Mouse (Mus musculus): ENCODE results near the gene Naa50. TPM values are rescaled to one million over a fixed set of nuclear protein-coding genes. Genes with fewer than 3 reads are reported as not detected.

Gene Naa50
- polyA plus RNA-seq, 1 experiment, result 48.8 TPM

DNA sequence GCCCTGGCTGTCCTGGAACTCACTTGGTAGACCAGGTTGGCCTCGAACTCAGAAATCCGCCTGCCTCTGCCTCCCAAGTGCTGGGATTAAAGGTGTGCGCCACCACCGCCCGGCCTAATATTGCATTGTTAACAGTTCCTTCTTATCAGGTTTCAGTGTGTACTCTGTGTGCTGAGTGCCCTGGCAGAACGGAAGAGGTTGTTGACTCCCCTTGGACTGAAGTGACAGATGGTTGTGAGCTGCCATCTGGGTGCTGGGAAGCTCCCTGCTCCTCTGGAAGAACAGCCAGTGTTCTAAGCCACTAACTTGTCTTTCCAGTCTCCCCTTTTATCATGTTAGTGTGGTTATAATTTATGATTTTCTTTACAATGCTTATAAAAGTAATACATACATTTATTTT, 64.7 kb downstream of the Naa50 start:
- H3K4me3 ChIP-seq (ENCODE audit: insufficient read depth, low read depth, low read length), result no peak overlapping the region
- no peaks in the 10 kb centered on the region for H3K4me1 ChIP-seq (ENCODE audit: control insufficient read depth, insufficient read depth, insufficient read length, low read length)
- no peak overlapping the region for H3K27ac ChIP-seq (replicated peaks; ENCODE audit: low read depth, low read length)

DNA sequence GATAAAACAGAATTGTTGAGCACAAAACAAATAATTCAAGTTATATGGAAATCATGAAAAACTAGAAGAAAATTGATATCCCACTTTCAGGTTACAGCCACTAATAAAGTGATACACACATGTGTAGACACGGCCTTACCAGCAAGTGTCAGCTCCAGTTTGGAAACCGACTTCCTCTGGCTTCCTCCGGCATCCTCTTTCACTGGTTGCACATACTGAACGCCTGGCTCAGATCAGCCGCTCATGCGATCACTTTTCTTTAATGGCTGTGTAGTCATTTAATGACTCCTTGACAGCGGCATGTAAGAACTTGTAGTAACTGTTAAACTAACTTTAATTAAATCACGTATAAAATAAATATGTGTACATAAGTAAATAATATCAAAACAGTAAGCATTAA, 66.3 kb downstream of the Naa50 start:
- Histone ChIP-seq H3K4me1 (ENCODE audit: control insufficient read depth, insufficient read depth, insufficient read length, low read length) (no peaks in the 10 kb centered on the region), H3K27ac (replicated peaks; ENCODE audit: low read depth, low read length) (no peak overlapping the region), H3K4me3 (ENCODE audit: insufficient read depth, low read depth, low read length) (no peak overlapping the region)

DNA sequence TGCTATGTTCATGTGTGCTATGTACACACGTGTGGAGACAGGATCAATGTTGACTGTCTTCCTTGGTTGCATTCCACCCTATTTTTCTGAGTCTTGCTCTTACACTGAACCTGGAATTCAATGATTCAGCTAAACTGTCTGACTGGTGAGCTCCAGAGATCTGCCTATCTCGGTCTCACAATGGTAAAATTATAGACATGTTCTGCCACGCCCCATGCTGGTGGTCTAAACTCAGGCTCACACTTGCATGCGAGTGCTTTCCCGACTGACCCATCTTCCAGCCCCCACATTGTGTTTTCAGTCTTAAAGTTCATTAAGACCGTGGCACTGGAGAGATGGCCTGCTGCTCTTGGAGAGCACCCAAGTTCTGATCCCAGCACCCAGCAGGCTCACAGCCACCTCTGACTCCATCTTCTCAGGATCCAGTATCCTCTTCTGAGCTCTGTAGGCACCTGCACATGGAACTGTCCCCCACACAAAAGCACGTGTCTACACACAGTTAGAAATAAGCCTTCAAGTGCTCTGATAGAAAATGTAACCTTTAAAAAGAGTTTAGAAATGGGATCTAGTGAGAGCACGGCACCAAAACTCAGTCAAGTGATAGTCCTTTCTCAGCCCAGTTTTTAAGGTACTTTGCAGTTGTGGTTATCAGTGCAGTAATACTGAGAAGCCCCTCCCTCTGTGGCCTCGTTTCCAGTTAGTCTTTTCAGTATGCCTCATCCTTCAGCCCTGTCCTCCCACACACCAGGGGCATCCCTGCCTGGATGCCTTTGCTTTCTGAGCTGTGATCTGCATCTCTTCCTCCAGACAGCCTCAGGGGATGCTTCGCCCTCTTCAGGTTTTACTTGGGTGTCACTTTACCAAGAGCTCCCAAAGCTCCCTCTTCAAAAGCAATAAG, 70.8 kb downstream of the Naa50 start:
- Histone ChIP-seq H3K4me1 (ENCODE audit: control insufficient read depth, insufficient read depth, insufficient read length, low read length) (no peaks in the 10 kb centered on the region), H3K4me3 (ENCODE audit: insufficient read depth, low read depth, low read length) (no peak overlapping the region), H3K27ac (replicated peaks; ENCODE audit: low read depth, low read length) (no peak overlapping the region)

DNA sequence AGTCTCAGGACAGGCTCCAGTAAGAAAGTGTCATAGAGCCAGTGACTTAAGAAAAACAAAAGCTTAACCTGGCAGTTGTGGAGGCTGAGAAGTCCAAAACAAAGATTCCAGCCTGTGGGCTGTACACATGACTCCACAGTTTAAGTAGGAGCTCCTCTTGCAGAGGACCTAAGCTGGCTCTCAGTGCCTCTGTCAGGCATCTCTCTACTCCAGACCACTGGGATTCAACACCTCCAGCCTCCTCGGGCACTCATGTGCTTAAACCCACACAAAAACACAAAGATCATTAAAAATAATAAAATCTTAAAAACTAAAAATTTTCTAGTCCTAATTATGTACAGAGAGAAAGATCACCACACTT, 71.4 kb downstream of the Naa50 start:
- Histone ChIP-seq H3K27ac (replicated peaks; ENCODE audit: low read depth, low read length) (no peak overlapping the region), H3K4me3 (ENCODE audit: insufficient read depth, low read depth, low read length) (no peak overlapping the region), H3K4me1 (ENCODE audit: control insufficient read depth, insufficient read depth, insufficient read length, low read length) (no peaks in the 10 kb centered on the region)

GRCm38 (mm10) chr16:44212703-44213102, 73.1 kb downstream of the Naa50 start:
- H3K27ac ChIP-seq (replicated peaks; ENCODE audit: low read depth, low read length), result no peak overlapping the region
- H3K4me3 ChIP-seq (ENCODE audit: insufficient read depth, low read depth, low read length), result no peak overlapping the region

More at GRCm38 (mm10) chr16:44212703-44213102, 73.1 kb downstream of the Naa50 start:
- H3K4me1 ChIP-seq (ENCODE audit: control insufficient read depth, insufficient read depth, insufficient read length, low read length), result no peaks in the 10 kb centered on the region

Other genes starting within 250 kb of the Naa50 start
- gene Qtrt2, start 213.0 kb upstream of the Naa50 start, polyA plus RNA-seq (2012; ENCODE audit: insufficient read depth, insufficient read length, missing spikeins), result 6.6 and 7.2 TPM in 2 replicates
- 0.40 and 0.46 TPM in 2 replicates for gene Zdhhc23, start 160.0 kb upstream of the Naa50 start, polyA plus RNA-seq (2012; ENCODE audit: insufficient read depth, insufficient read length, missing spikeins)
- 5.2 and 5.4 TPM in 2 replicates for gene Gramd1c, start 76.5 kb upstream of the Naa50 start, polyA plus RNA-seq (2012; ENCODE audit: insufficient read depth, insufficient read length, missing spikeins)
- gene Atp6v1a, start 125 bp upstream of the Naa50 start, polyA plus RNA-seq (2012; ENCODE audit: insufficient read depth, insufficient read length, missing spikeins), result 55.9 and 66.0 TPM in 2 replicates
- gene Usf3, start 33.4 kb downstream of the Naa50 start, polyA plus RNA-seq (2012; ENCODE audit: insufficient read depth, insufficient read length, missing spikeins), result 9.3 and 21.8 TPM in 2 replicates
- not detected in 2 replicates for gene Sidt1, start 193.4 kb downstream of the Naa50 start, polyA plus RNA-seq (2012; ENCODE audit: insufficient read depth, insufficient read length, missing spikeins)
- 5.4 and 7.0 TPM in 2 replicates for gene Spice1, start 207.3 kb downstream of the Naa50 start, polyA plus RNA-seq (2012; ENCODE audit: insufficient read depth, insufficient read length, missing spikeins)

Measured in brown adipose tissue, adult 24 weeks (tissue).